Mouse (Mus musculus) layer of hippocampus, postnatal 14 days (tissue): ENCODE measurements around the gene Tmem184b. TPM values are rescaled to one million over a fixed set of nuclear protein-coding genes. Genes with fewer than 3 reads are reported as not detected.

ENCODE experiments used
- DNase-seq, 2 experiments: peaks; one replicate each; pipeline ENCODE4 v3.0.0; 2021 to 2022; ENCODE audit warnings: low spot score in 2 of 2, mixed read lengths in 1 of 2
- microRNA-seq, 2 experiments: library from miRNA; unstranded; fragments of <30 nt; microRNA quantifications; one replicate each; pipeline ENCODE4 v1.2.0; 2021
- total RNA-seq, 2 experiments: library from RNA; stranded (reverse); gene quantifications; 2 replicates each; pipeline ENCODE4 v1.2.3; 2021

Tmem184b gene
- total RNA-seq, 2 experiments from 2014 or later = 47.4 to 49.2 TPM

GRCm38 (mm10) chr15:79322281-79322990, 80.9 kb downstream of the Tmem184b start:
- no peak for DNase-seq

GRCm38 (mm10) chr15:79321733-79322190, 81.6 kb downstream of the Tmem184b start:
- no peak for DNase-seq

- DNase-seq = no peak
These were observed 89.5 kb downstream of the Tmem184b start for GRCm38 (mm10) chr15:79313848-79314369.

Small RNAs within 50 kb of the gene (microRNA-seq; reads per million reads assigned to microRNA genes)
- 2.3 reads per million in 2 experiments for gene Mir1943

Other genes with a start within 250 kb of the Tmem184b start
- 10 to 100 TPM; 52.2 to 54.1 TPM for gene Sox10, start 238.3 kb downstream of the Tmem184b start, total RNA-seq
- 10 to 100 TPM; 47.6 to 47.8 TPM for gene Pick1, start 174.4 kb downstream of the Tmem184b start, total RNA-seq
- 1 to 10 TPM; 1.3 to 1.7 TPM for gene Gm49486, start 174.2 kb downstream of the Tmem184b start, total RNA-seq
- gene Slc16a8, start 148.8 kb downstream of the Tmem184b start, total RNA-seq = 1 to 10 TPM in 1 of 2 experiments, under 1 TPM in 1; 0.21 to 1.0 TPM
- 1 to 10 TPM; 2.7 to 4.0 TPM for gene Baiap2l2, start 118.0 kb downstream of the Tmem184b start, total RNA-seq
- gene Pla2g6, start 75.2 kb downstream of the Tmem184b start, total RNA-seq = 10 to 100 TPM; 18.5 to 22.3 TPM
- 1 to 10 TPM; 1.7 to 2.0 TPM for gene Maff, start 56.9 kb downstream of the Tmem184b start, total RNA-seq
- gene Csnk1e, start 52.0 kb upstream of the Tmem184b start, total RNA-seq = 100 to 1,000 TPM; 139 to 147 TPM
- gene Kcnj4, start 101.7 kb upstream of the Tmem184b start, total RNA-seq = 10 to 100 TPM; 69.2 to 72.7 TPM
- 1 to 10 TPM; 1.4 to 1.8 TPM for gene Kdelr3, start 112.8 kb upstream of the Tmem184b start, total RNA-seq
- gene Ddx17, start 143.2 kb upstream of the Tmem184b start, total RNA-seq = 100 to 1,000 TPM; 353 to 381 TPM
- 1 to 10 TPM in 1 of 2 experiments, under 1 TPM in 1; 0.29 to 1.7 TPM for gene Dmc1, start 201.5 kb upstream of the Tmem184b start, total RNA-seq